Mouse (Mus musculus): ENCODE results near the gene Cdkl5.

Cdkl5 gene

GRCm38 (mm10) chrX:160994543-160995121 is at the start of gene Cdkl5:
Gene Cdkl5 (minus strand): TSS chrX:160994704.
- in situ Hi-C loops (cut with MboI) = loop anchor here (25.0 kb wide), 2 partner anchors 507 to 857 kb away; partner anchors contain the start of gene Pdha1

GRCm38 (mm10) chrX:161033235-161033803 is 38.8 kb upstream of the Cdkl5 start:
- in situ Hi-C loops (cut with MboI) = no loop called here

GRCm38 (mm10) chrX:161032423-161032822 is 37.9 kb upstream of the Cdkl5 start:
- in situ Hi-C loops (cut with MboI) = no loop called here

GRCm38 (mm10) chrX:161030233-161030632 is 35.7 kb upstream of the Cdkl5 start:
- in situ Hi-C loops (cut with MboI) = no loop called here

GRCm38 (mm10) chrX:161024475-161024874 is 30.0 kb upstream of the Cdkl5 start:
- in situ Hi-C loops (cut with MboI) = no loop called here

GRCm38 (mm10) chrX:161021548-161021947 is 27.0 kb upstream of the Cdkl5 start:
- in situ Hi-C loops (cut with MboI) = no loop called here

GRCm38 (mm10) chrX:161018179-161018578 is 23.7 kb upstream of the Cdkl5 start:
- in situ Hi-C loops (cut with MboI) = no loop called here

GRCm38 (mm10) chrX:161006272-161006671 is 11.8 kb upstream of the Cdkl5 start:
- in situ Hi-C loops (cut with MboI) = no loop called here

- in situ Hi-C loops (cut with MboI) = loop anchor here (25.0 kb wide), 2 partner anchors 509 to 859 kb away; partner anchors contain the start of gene Pdha1
These were observed 1.5 kb upstream of the Cdkl5 start for GRCm38 (mm10) chrX:160996051-160996450.

GRCm38 (mm10) chrX:160995131-160995667 is 695 bp upstream of the Cdkl5 start:
- in situ Hi-C loops (cut with MboI) = loop anchor here (25.0 kb wide), 2 partner anchors 508 to 858 kb away; partner anchors contain the start of gene Pdha1

GRCm38 (mm10) chrX:160993749-160994539 is 560 bp downstream of the Cdkl5 start:
- in situ Hi-C loops (cut with MboI) = loop anchor here (25.0 kb wide), 2 partner anchors 507 to 857 kb away; partner anchors contain the start of gene Pdha1

GRCm38 (mm10) chrX:160992703-160993102 is 1.8 kb downstream of the Cdkl5 start:
- in situ Hi-C loops (cut with MboI) = loop anchor here (25.0 kb wide), 2 partner anchors 505 to 855 kb away; partner anchors contain the start of gene Pdha1

- in situ Hi-C loops (cut with MboI) = loop anchor here (25.0 kb wide), 2 partner anchors 503 to 853 kb away; partner anchors contain the start of gene Pdha1
These were observed 4.2 kb downstream of the Cdkl5 start for GRCm38 (mm10) chrX:160990276-160990675.

GRCm38 (mm10) chrX:160977919-160978318 is 16.6 kb downstream of the Cdkl5 start:
- in situ Hi-C loops (cut with MboI) = loop anchor here (25.0 kb wide), 2 partner anchors 491 to 841 kb away; partner anchors contain the start of gene Pdha1

GRCm38 (mm10) chrX:160971991-160972545 is 22.4 kb downstream of the Cdkl5 start:
- in situ Hi-C loops (cut with MboI) = no loop called here

- in situ Hi-C loops (cut with MboI) = no loop called here
These were observed 35.8 kb downstream of the Cdkl5 start for GRCm38 (mm10) chrX:160958593-160959131.

GRCm38 (mm10) chrX:160949583-160949982 is 44.9 kb downstream of the Cdkl5 start:
- in situ Hi-C loops (cut with MboI) = no loop called here

GRCm38 (mm10) chrX:160944722-160945121 is 49.8 kb downstream of the Cdkl5 start:
- in situ Hi-C loops (cut with MboI) = no loop called here

- in situ Hi-C loops (cut with MboI) = no loop called here
These were observed 59.0 kb downstream of the Cdkl5 start for GRCm38 (mm10) chrX:160935541-160935940.

- in situ Hi-C loops (cut with MboI) = no loop called here
These were observed 63.8 kb downstream of the Cdkl5 start for GRCm38 (mm10) chrX:160930656-160931055.

- in situ Hi-C loops (cut with MboI) = no loop called here
These were observed 65.6 kb downstream of the Cdkl5 start for GRCm38 (mm10) chrX:160928870-160929269.
